Mouse (Mus musculus): ENCODE data around the gene Hsd17b2. TPM values are rescaled to one million over a fixed set of nuclear protein-coding genes. Genes with fewer than 3 reads are reported as not detected.

Gene Hsd17b2
- polyA plus RNA-seq, 1 experiment, result 5.2 TPM

DNA sequence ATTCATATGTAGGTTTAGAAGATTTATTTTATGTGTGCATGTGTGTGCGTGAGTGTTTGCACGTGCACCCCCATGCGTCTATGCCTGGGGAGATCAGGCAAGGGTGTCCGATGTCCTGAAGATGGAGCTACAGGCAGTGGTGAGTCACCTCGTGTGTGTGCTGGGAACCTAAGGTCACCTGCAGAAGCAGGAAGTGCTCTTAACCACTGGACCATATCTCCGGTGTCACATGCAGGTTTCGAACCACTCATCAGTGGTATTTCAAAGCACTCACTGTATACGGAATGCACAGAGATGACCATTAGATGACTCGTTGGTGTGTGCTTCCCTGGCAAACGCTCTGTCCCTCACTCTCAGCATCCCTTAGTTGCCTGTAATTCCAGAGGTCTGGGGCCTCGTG, 56.2 kb downstream of the Hsd17b2 start:
- whole genome bisulfite sequencing, result 74% methylated on average over 11 of the region's 11 CpGs
- Histone ChIP-seq H3K4me3 (replicated peaks; ENCODE audit: extremely low read depth, low read depth, low read length) (no peak overlapping the region), H3K4me1 (ENCODE audit: control insufficient read depth, insufficient read depth, low read length) (no peaks in the 10 kb centered on the region)
- TF ChIP-seq CTCF (IDR thresholded peaks at IDR 0.05; ENCODE audit: insufficient read depth, low read length), result no peak
- no peak for TF ChIP-seq POLR2A (IDR thresholded peaks at IDR 0.05; ENCODE audit: borderline replicate concordance, extremely low read depth, low read depth, low read length)
- no peak for DNase-seq

DNA sequence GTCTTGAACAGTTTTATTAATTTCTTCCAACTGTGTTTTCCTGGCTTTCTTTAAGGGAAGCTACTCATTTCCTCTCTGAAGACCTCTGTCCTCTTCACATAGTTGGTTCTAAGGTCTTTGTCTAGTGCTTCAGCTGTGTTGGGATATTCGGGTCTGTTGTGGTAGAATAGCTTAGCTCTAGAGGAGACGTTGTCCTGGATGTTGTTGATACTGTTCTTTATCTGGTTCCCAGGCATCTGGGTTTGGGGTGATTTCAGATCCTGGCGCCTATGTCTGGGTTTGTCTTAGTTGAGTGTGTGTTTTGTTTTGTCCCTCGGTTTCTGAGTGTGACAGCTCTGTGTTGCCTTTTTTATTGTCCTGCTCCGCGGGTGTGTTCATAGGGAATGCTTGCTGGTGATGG, 61.1 kb downstream of the Hsd17b2 start:
- Histone ChIP-seq H3K4me1 (ENCODE audit: control insufficient read depth, insufficient read depth, low read length) (no peaks in the 10 kb centered on the region), H3K4me3 (replicated peaks; ENCODE audit: extremely low read depth, low read depth, low read length) (no peak overlapping the region)
- WGBS, result 76% methylated on average over 6 of the region's 6 CpGs
- TF ChIP-seq CTCF (IDR thresholded peaks at IDR 0.05; ENCODE audit: insufficient read depth, low read length), result no peak
- no peak for TF ChIP-seq POLR2A (IDR thresholded peaks at IDR 0.05; ENCODE audit: borderline replicate concordance, extremely low read depth, low read depth, low read length)
- no peak for DNase-seq

DNA sequence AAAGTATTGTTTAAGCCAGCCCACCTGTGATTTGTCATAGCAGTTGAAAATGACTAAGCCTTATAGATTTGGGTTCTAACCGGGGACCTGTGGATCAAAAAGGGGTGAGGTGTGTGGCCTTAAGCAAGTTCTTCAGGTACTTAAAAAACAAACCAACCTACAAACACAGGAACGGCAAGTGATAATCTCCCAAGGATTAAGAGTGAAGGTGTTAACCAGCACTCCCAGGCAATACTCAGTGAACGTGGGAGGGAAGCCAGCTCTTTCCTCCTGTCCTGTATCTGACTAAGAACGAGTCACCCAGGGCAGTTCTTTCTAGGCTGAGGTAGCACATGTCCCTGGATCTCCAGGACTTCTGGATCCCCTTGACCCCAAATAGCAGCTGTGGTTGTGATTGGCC, 62.9 kb downstream of the Hsd17b2 start:
- no peaks in the 10 kb centered on the region for H3K4me1 ChIP-seq (ENCODE audit: control insufficient read depth, insufficient read depth, low read length)
- TF ChIP-seq CTCF (IDR thresholded peaks at IDR 0.05; ENCODE audit: insufficient read depth, low read length), result no peak
- no peak for TF ChIP-seq POLR2A (IDR thresholded peaks at IDR 0.05; ENCODE audit: borderline replicate concordance, extremely low read depth, low read depth, low read length)
- DNase-seq, result no peak
- 58% methylated on average over 4 of the region's 4 CpGs for whole genome bisulfite sequencing
- H3K4me3 ChIP-seq (replicated peaks; ENCODE audit: extremely low read depth, low read depth, low read length), result no peak overlapping the region

DNA sequence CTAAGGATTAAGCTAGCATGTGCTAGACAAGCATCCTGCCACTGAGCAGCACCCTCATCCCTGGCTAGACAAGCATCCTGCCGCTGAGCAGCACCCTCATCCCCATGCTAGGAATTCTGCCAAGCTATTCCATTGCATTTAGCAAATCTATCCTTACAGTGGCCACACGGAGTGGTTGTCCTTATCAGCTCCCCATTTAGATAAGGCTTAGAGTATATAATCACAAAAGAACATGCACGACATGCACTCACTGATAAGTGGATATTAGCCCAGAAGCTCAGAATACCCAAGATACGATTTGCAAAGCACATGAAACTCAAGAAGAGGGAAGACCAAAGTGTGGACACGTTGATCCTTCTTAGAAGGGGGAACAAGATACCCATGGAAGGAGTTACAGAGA, 64.2 kb downstream of the Hsd17b2 start:
- no peaks in the 10 kb centered on the region for H3K4me1 ChIP-seq (ENCODE audit: control insufficient read depth, insufficient read depth, low read length)
- TF ChIP-seq POLR2A (IDR thresholded peaks at IDR 0.05; ENCODE audit: borderline replicate concordance, extremely low read depth, low read depth, low read length), result no peak
- TF ChIP-seq CTCF (IDR thresholded peaks at IDR 0.05; ENCODE audit: insufficient read depth, low read length), result no peak
- H3K4me3 ChIP-seq (replicated peaks; ENCODE audit: extremely low read depth, low read depth, low read length), result no peak overlapping the region
- no peak for DNase-seq
- WGBS, result 26% methylated on average over 5 of the region's 5 CpGs

DNA sequence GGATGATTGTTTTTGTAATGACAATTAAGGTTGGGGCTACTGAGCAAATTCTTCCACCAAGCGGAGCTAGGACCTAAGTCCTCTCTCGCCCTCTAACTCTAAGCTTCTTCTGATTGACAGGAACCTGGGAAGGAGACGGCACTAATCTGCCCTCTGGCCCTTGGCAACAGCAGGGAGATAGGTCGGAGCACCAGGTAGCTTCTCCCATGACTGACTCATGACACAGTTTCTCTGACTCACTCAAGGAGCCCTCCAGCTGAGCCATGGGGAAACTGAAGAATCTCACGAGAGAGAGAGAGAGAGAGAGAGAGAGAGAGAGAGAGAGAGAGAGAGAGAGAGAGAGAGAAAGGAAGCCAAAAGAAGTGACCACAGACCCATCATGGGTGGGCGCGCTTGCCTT, 67.3 kb downstream of the Hsd17b2 start:
- TF ChIP-seq POLR2A (IDR thresholded peaks at IDR 0.05; ENCODE audit: borderline replicate concordance, extremely low read depth, low read depth, low read length) (no peak), CTCF (IDR thresholded peaks at IDR 0.05; ENCODE audit: insufficient read depth, low read length) (no peak)
- no peaks in the 10 kb centered on the region for H3K4me1 ChIP-seq (ENCODE audit: control insufficient read depth, insufficient read depth, low read length)
- no peak overlapping the region for H3K4me3 ChIP-seq (replicated peaks; ENCODE audit: extremely low read depth, low read depth, low read length)
- WGBS, result 70% methylated on average over 7 of the region's 7 CpGs
- DNase-seq, result no peak

DNA sequence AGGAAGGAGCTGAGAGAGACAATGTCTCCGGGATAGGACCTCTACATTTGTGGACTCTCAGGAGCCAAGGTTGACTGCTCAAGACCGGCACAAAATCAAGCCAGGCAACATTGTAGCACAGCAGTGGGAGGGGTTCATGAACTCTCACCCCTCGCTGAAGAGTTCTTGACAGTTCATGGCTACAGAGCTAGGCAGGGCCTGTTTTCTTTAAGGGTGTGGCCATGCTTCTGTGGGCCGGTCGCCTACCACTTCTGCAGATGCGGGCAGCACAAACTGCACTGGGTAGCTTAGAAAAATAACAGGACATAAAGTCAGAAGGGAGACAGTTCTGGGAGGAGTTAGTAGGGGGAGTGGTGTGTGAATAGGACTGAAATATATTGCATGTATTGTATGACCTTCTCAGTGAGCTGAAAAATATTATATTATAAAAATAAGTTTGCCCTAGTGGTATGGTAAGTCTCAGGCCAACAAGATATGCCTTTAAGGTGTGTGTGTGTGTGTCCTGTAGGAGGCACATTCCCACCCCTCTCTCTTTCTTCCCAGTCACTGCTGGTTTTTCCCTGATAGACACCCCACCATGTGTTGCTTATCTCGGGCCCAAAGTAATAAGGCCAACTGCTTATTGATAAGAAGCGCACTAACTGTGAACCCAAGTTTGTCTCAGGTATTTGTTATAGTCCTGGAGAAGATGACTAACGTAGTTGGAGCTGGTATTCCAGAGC, 69.6 kb downstream of the Hsd17b2 start:
- WGBS, result 63% methylated on average over 9 of the region's 9 CpGs
- H3K4me1 ChIP-seq (ENCODE audit: control insufficient read depth, insufficient read depth, low read length), result no peaks in the 10 kb centered on the region
- TF ChIP-seq POLR2A (IDR thresholded peaks at IDR 0.05; ENCODE audit: borderline replicate concordance, extremely low read depth, low read depth, low read length) (no peak), CTCF (IDR thresholded peaks at IDR 0.05; ENCODE audit: insufficient read depth, low read length) (no peak)
- DNase-seq, result no peak
- H3K4me3 ChIP-seq (replicated peaks; ENCODE audit: extremely low read depth, low read depth, low read length), result no peak overlapping the region

DNA sequence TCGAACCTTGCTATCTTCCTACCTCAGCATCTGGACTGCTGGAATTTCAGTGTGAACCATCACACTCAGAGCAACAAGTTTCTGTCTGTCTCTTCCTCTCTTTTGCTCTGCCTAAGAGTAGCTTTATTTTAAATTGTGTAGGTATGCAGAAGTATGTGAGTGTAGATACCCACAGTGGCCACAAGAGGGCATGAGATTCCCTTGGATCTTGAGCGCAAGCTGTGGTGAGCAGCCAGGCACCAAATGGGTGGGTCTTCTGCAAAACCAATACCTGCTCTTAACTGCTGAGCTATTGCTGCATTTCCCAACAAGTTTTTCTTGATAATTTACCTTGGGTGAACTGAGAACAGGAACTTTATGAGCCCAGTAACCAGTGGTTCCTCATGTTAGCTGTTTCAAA, 70.4 kb downstream of the Hsd17b2 start:
- peak; percentile 20 for DNase-seq
- H3K4me3 ChIP-seq (replicated peaks; ENCODE audit: extremely low read depth, low read depth, low read length), result no peak overlapping the region
- no peaks in the 10 kb centered on the region for H3K4me1 ChIP-seq (ENCODE audit: control insufficient read depth, insufficient read depth, low read length)
- WGBS, result 67% methylated on average over 2 of the region's 2 CpGs
- TF ChIP-seq POLR2A (IDR thresholded peaks at IDR 0.05; ENCODE audit: borderline replicate concordance, extremely low read depth, low read depth, low read length) (no peak), CTCF (IDR thresholded peaks at IDR 0.05; ENCODE audit: insufficient read depth, low read length) (peak; percentile 65)

DNA sequence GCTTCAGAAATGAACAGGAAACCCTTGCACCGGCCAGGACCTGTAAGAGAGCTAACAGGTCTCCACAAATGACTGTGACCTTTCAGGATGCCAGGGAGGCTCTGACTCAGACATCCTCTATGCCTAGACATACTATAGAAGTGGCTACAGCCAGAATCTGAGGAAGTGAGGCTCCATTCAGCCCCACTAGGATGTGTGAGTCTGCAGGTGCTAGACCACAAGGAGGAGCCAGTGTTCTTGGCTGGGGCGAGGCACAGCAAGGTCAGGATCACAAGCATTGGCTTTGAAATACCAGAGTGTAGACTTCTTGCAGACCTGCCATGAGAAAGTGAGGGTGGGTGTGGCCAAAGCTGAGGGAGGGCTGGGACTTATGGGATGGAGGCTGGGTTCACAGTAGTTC, 70.9 kb downstream of the Hsd17b2 start:
- TF ChIP-seq POLR2A (IDR thresholded peaks at IDR 0.05; ENCODE audit: borderline replicate concordance, extremely low read depth, low read depth, low read length) (no peak), CTCF (IDR thresholded peaks at IDR 0.05; ENCODE audit: insufficient read depth, low read length) (peak; percentile 26; the same call in 1 of the 2 replicates)
- Histone ChIP-seq H3K4me1 (ENCODE audit: control insufficient read depth, insufficient read depth, low read length) (no peaks in the 10 kb centered on the region), H3K4me3 (replicated peaks; ENCODE audit: extremely low read depth, low read depth, low read length) (no peak overlapping the region)
- 43% methylated on average over 2 of the region's 2 CpGs for WGBS
- no peak for DNase-seq

DNA sequence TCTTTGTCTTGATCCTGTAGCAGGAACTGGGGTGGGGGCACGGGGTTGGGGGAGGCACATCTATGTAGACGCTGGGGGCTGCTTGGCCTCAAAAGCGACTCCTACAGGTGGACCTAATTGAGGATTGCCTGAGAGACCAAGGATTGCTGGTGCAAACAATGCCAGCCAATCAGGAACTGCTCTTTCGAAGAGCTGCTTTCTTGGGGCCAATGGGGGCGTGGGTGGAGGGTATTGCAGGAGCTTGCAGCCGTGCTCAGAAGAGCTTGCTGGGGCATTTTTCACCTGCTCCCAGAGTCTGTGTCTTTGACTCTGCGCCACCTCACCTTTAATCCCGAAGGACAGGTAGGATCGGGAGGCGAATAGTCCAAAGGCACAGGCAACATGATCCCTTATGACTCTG, 73.9 kb downstream of the Hsd17b2 start:
- no peak overlapping the region for H3K4me3 ChIP-seq (replicated peaks; ENCODE audit: extremely low read depth, low read depth, low read length)
- no peak for DNase-seq
- 46% methylated on average over 10 of the region's 10 CpGs for WGBS
- TF ChIP-seq POLR2A (IDR thresholded peaks at IDR 0.05; ENCODE audit: borderline replicate concordance, extremely low read depth, low read depth, low read length), result no peak
- TF ChIP-seq CTCF (IDR thresholded peaks at IDR 0.05; ENCODE audit: insufficient read depth, low read length), result no peak
- H3K4me1 ChIP-seq (ENCODE audit: control insufficient read depth, insufficient read depth, low read length), result no peaks in the 10 kb centered on the region

DNA sequence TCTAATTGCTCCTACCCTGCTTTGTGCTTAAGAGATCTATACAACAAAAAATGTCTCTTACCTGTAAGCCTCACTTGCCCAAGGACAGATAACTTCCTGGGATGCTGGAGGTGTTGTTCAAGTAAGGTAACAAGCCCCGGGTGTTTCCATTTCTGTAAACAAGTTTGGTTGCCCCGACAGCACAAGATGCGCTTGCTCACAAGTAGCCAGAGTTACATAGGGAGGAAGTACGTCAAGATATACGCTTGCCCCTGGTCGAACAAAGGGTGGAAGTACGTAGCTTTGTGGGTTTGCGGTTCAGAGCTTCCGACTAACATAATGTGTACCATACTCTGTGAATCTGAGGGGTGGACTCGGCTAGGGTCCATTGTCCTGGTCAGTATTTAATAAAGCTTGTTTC, 74.4 kb downstream of the Hsd17b2 start:
- Histone ChIP-seq H3K4me3 (replicated peaks; ENCODE audit: extremely low read depth, low read depth, low read length) (no peak overlapping the region), H3K4me1 (ENCODE audit: control insufficient read depth, insufficient read depth, low read length) (no peaks in the 10 kb centered on the region)
- DNase-seq, result no peak
- 72% methylated on average over 10 of the region's 10 CpGs for WGBS
- TF ChIP-seq CTCF (IDR thresholded peaks at IDR 0.05; ENCODE audit: insufficient read depth, low read length), result no peak
- no peak for TF ChIP-seq POLR2A (IDR thresholded peaks at IDR 0.05; ENCODE audit: borderline replicate concordance, extremely low read depth, low read depth, low read length)
